Comparison of ENCODE assay signal across 8 mouse cellular contexts in genomic region chr9:114639186-114639748, GRCm38 (mm10). TPM values are rescaled to one million over a fixed set of nuclear protein-coding genes. Genes with fewer than 3 reads are reported as not detected.
DNase-seq lines count a peak whose midpoint lies in the region; ATAC-seq and TF ChIP-seq lines count a peak whose summit lies in the region.

No protein-coding gene starts in this region.

- peaks cover 27% of the 10 kb centered on the region for H3K4me1 ChIP-seq in forebrain, embryonic 15.5 days

- peak overlapping the region; percentile 71 for H3K9ac ChIP-seq in forebrain, embryonic 15.5 days (replicated peaks)

- 15% methylated on average over 18 of the region's 18 CpGs for WGBS in forebrain, embryonic 15.5 days

- no peaks in the 10 kb centered on the region for H3K9me3 ChIP-seq in forebrain, embryonic 15.5 days

- peak overlapping the region; percentile 74 for H3K4me2 ChIP-seq in forebrain, embryonic 15.5 days (replicated peaks)

- DNase-seq in left cerebral cortex, adult 2 months (ENCODE audit: extremely low spot score in 1 of 2, low spot score in 2 of 2), result no peak
- no peak for DNase-seq in left cerebral cortex, postnatal 25 days (ENCODE audit: low spot score in 2 of 2)
- DNase-seq in Patski (ENCODE audit: low read depth, low spot score), result no peak
- DNase-seq in lung, postnatal 14 days, result peak; percentile 2
- no peak for DNase-seq in frontal cortex, postnatal 10 days (ENCODE audit: low spot score in 2 of 2)
- DNase-seq in kidney, postnatal 14 days, result no peak
- no peak for DNase-seq in adrenal gland, adult (ENCODE audit: inconsistent age in 2 of 2, low spot score in 1 of 2)

- peak; percentile 23 for ATAC-seq in Patski
- peak; percentile 9; the same call in 1 of the 2 replicates for ATAC-seq in forebrain, embryonic 15.5 days (replicated peaks)

- no peaks in the 10 kb centered on the region for H3K27me3 ChIP-seq in Patski
- peaks cover 13% of the 10 kb centered on the region for H3K27me3 ChIP-seq in forebrain, embryonic 15.5 days

- intact Hi-C loops in left cerebral cortex, adult 2 months (cut with DNase I), result no loop called here
- intact Hi-C loops in left cerebral cortex, postnatal 25 days (cut with DNase I), result no loop called here

- no peaks in the 10 kb centered on the region for H3K36me3 ChIP-seq in forebrain, embryonic 15.5 days

- POLR2A ChIA-PET in Patski (lab: Charles Lee), result interaction anchor here (1.2 kb wide), 1 partner anchor 38 kb away, joined by 4 read pairs; no protein-coding TSS in a partner anchor

- peak overlapping the region; percentile 79 for H3K27ac ChIP-seq in left cerebral cortex, adult 2 months
- peak overlapping the region; percentile 88 for H3K27ac ChIP-seq in forebrain, embryonic 15.5 days (replicated peaks)

- TF ChIP-seq CTCF in left cerebral cortex, adult 2 months (IDR thresholded peaks at IDR 0.05), result no peak
- no peak for TF ChIP-seq CTCF in Patski (IDR thresholded peaks at IDR 0.05)

- in situ Hi-C loops in Patski (cut with MboI; ENCODE audit: low pct_unique_long_range_greater_than_20kb), result no loop called here

- peak overlapping the region; percentile 91 for H3K4me3 ChIP-seq in left cerebral cortex, adult 2 months
- H3K4me3 ChIP-seq in forebrain, embryonic 15.5 days, result peak overlapping the region; percentile 90

- CTCF ChIA-PET in Patski (lab: Charles Lee), result interaction anchor here (0.8 to 1.5 kb wide), 2 partner anchors 63 to 79 kb away, joined by 3 read pairs; no protein-coding TSS in a partner anchor

RNA-seq across cellular contexts. Expression of gene Cnot10, which starts 0.7 kb away (rescaled TPM):
- total RNA-seq in left cerebral cortex, adult 2 months (2021), result 10 to 100 TPM; 47.7 to 49.1 TPM
- total RNA-seq in left cerebral cortex, postnatal 25 days (2021), result 10 to 100 TPM; 45.0 to 46.8 TPM
- polyA plus RNA-seq in Patski (2021), result 46.3 TPM
- 57.9 and 60.1 TPM in 2 replicates for polyA plus RNA-seq in forebrain, embryonic 15.5 days (2015; fragmentation: Nextera tagmentation; extraction: Ambion mirVana)

RNA-seq across cellular contexts. Expression of gene Dync1li1, which starts 49.3 kb away (rescaled TPM):
- 10 to 100 TPM; 87.7 to 91.9 TPM for total RNA-seq in left cerebral cortex, adult 2 months (2021)
- 10 to 100 TPM; 90.1 to 93.7 TPM for total RNA-seq in left cerebral cortex, postnatal 25 days (2021)
- 55.6 TPM for polyA plus RNA-seq in Patski (2021)
- polyA plus RNA-seq in forebrain, embryonic 15.5 days (2015; fragmentation: Nextera tagmentation; extraction: Ambion mirVana), result 110 and 113 TPM in 2 replicates
